Mouse (Mus musculus): ENCODE data around the gene Ostc.

Ostc gene

GRCm38 (mm10) chr3:130708967-130709924, at the start of gene Ostc:
Ostc (minus strand) TSS chr3:130709444.
- DNase-seq, result peak; percentile 92 to 96

- no peak for DNase-seq
Observed at GRCm38 (mm10) chr3:130758157-130758841, 49.1 kb upstream of the Ostc start.

GRCm38 (mm10) chr3:130757117-130757852, 48.0 kb upstream of the Ostc start:
- DNase-seq, result no peak

- no peak for DNase-seq
Observed at GRCm38 (mm10) chr3:130749206-130749605, 40.0 kb upstream of the Ostc start.

- no peak for DNase-seq
Observed at GRCm38 (mm10) chr3:130746673-130747619, 37.7 kb upstream of the Ostc start.

GRCm38 (mm10) chr3:130737652-130738361, 28.6 kb upstream of the Ostc start:
- DNase-seq, result no peak

GRCm38 (mm10) chr3:130736758-130737157, 27.5 kb upstream of the Ostc start:
- no peak for DNase-seq

GRCm38 (mm10) chr3:130730189-130730653, 21.0 kb upstream of the Ostc start, which contains the start of gene Rpl34:
Rpl34 (minus strand) TSS chr3:130730398.
- DNase-seq, result peak; percentile 91 to 93

GRCm38 (mm10) chr3:130729472-130730188, 20.4 kb upstream of the Ostc start:
- peak in 1 of 2 experiments; percentile 6 for DNase-seq

GRCm38 (mm10) chr3:130727676-130728075, 18.4 kb upstream of the Ostc start:
- no peak for DNase-seq

GRCm38 (mm10) chr3:130727036-130727435, 17.8 kb upstream of the Ostc start:
- DNase-seq, result no peak

GRCm38 (mm10) chr3:130725718-130726117, 16.5 kb upstream of the Ostc start:
- DNase-seq, result no peak

GRCm38 (mm10) chr3:130722733-130723478, 13.7 kb upstream of the Ostc start:
- no peak for DNase-seq

GRCm38 (mm10) chr3:130720225-130720624, 11.0 kb upstream of the Ostc start:
- DNase-seq, result no peak

GRCm38 (mm10) chr3:130718871-130719270, 9.6 kb upstream of the Ostc start:
- no peak for DNase-seq

GRCm38 (mm10) chr3:130716555-130716954, 7.3 kb upstream of the Ostc start:
- DNase-seq, result no peak

- DNase-seq, result peak; percentile 64 to 69
Observed at GRCm38 (mm10) chr3:130714775-130715568, 5.7 kb upstream of the Ostc start.

GRCm38 (mm10) chr3:130712891-130713290, 3.6 kb upstream of the Ostc start:
- no peak for DNase-seq

- no peak for DNase-seq
Observed at GRCm38 (mm10) chr3:130710103-130710502, 859 bp upstream of the Ostc start.

All from cerebellum, postnatal 36 days (tissue).